Mouse (Mus musculus) adrenal gland, postnatal 36 days (tissue): ENCODE data around the gene Ydjc. TPM values are rescaled to one million over a fixed set of nuclear protein-coding genes. Genes with fewer than 3 reads are reported as not detected.

Source experiments
- microRNA-seq: library from miRNA; unstranded; fragments of <30 nt; microRNA quantifications from one replicate; pipeline ENCODE4 v1.2.0, GENCODE M21; 2021
- total RNA-seq, 2 experiments: library from RNA; stranded (reverse); gene quantifications; 2 replicates each; pipeline ENCODE4 v1.2.3; 2021

Gene Ydjc
- total RNA-seq, 2 experiments from 2014 or later = 3.7 to 6.9 TPM

Small RNAs within 50 kb of the gene (microRNA-seq; reads per million reads assigned to microRNA genes)
- gene Mir130b = 243 reads per million, percentile 63 among the genes with 10 or more reads in this experiment
- 5.5 reads per million, percentile 15 among the genes with 10 or more reads in this experiment for gene Mir301b

Other genes starting within 250 kb of the Ydjc start
- gene Ppm1f, start 248.2 kb upstream of the Ydjc start, total RNA-seq = 10 to 100 TPM; 38.2 to 45.0 TPM
- gene Mapk1, start 161.2 kb upstream of the Ydjc start, total RNA-seq = 100 to 1,000 TPM; 183 to 200 TPM
- gene Ypel1, start 74.9 kb upstream of the Ydjc start, total RNA-seq = 1 to 10 TPM; 3.3 to 7.8 TPM
- gene Ppil2, start 33.4 kb upstream of the Ydjc start, total RNA-seq = 10 to 100 TPM; 83.4 to 97.0 TPM
- gene 2610318N02Rik, start 19.5 kb upstream of the Ydjc start, total RNA-seq = 1 to 10 TPM in 1 of 2 experiments, under 1 TPM in 1; 0.66 to 1.7 TPM
- gene Sdf2l1, start 12.2 kb upstream of the Ydjc start, total RNA-seq = 10 to 100 TPM; 28.2 to 29.8 TPM
- under 1 TPM; 0.33 to 0.43 TPM for gene Ccdc116, start 2.6 kb downstream of the Ydjc start, total RNA-seq
- gene Ube2l3, start 58.0 kb downstream of the Ydjc start, total RNA-seq = 100 to 1,000 TPM; 219 to 220 TPM
- gene Rimbp3, start 64.0 kb downstream of the Ydjc start, total RNA-seq = not detected
- gene Hic2, start 89.0 kb downstream of the Ydjc start, total RNA-seq = 1 to 10 TPM; 2.9 to 3.1 TPM
- 1 to 10 TPM; 8.6 to 9.3 TPM for gene Tmem191c, start 131.5 kb downstream of the Ydjc start, total RNA-seq
- under 1 TPM; 0.40 to 0.63 TPM for gene Serpind1, start 186.8 kb downstream of the Ydjc start, total RNA-seq